Mouse (Mus musculus) bone marrow, adult 2 months (tissue): ENCODE measurements around the gene Scn5a. TPM values are rescaled to one million over a fixed set of nuclear protein-coding genes. Genes with fewer than 3 reads are reported as not detected.
A peak's percentile ranks its signal among the peaks of the same experiment; 100 is the strongest.

Source experiments
- H3K27ac ChIP-seq: fragments of 200-500 bp; 2 replicates; pipeline ENCODE4 v1.5.1; 2012; ENCODE audit warnings: low read depth, mild to moderate bottlenecking, control low read depth, inconsistent platforms, low read length; ENCODE audit not compliant: control insufficient read depth, poor library complexity, insufficient read depth
- H3K4me1 ChIP-seq: fragments of 200-500 bp; 2 replicates; pipeline ENCODE4 v1.6.1; 2011; ENCODE audit warnings: low read length; ENCODE audit not compliant: control insufficient read depth, insufficient read depth
- H3K4me3 ChIP-seq: fragments of 200-500 bp; replicated peaks from 2 replicates; pipeline ENCODE3; 2011; ENCODE audit warnings: mild to moderate bottlenecking, low read depth, low read length, control low read depth; ENCODE audit not compliant: control insufficient read depth
- CTCF ChIP-seq: fragments of 200-500 bp; IDR thresholded peaks from 2 replicates; pipeline ENCODE4 v1.5.1; 2011; ENCODE audit warnings: low read length, control low read depth; ENCODE audit not compliant: control insufficient read depth, insufficient read depth
- POLR2A ChIP-seq: fragments of 200-500 bp; IDR thresholded peaks from 2 replicates; pipeline ENCODE4 v1.6.1; 2011; ENCODE audit warnings: low read depth, mild to moderate bottlenecking, control low read depth, low read length, borderline replicate concordance; ENCODE audit not compliant: control insufficient read depth
- WGBS: fragments of 180-500 bp; shearing (Covaris S2); methylation state at CpG from one replicate; pipeline ENCODE4 v1.1.7; 2018; 5-methylcytosine and 5-hydroxymethylcytosine counted together
- polyA plus RNA-seq: library from polyadenylated mRNA; stranded (reverse); fragments of >200 nt; gene quantifications from 2 replicates; pipeline ENCODE4 v1.2.4, GENCODE M21; 2011; ENCODE audit warnings: low replicate concordance; ENCODE audit not compliant: missing spikeins, insufficient read depth, insufficient read length

Gene Scn5a
- polyA plus RNA-seq, 1 experiment = not detected

- TF ChIP-seq POLR2A (no peak), CTCF (no peak)
- H3K27ac ChIP-seq = no peak overlapping the region
- 76% methylated on average over 8 of the region's 8 CpGs for WGBS
- no peak overlapping the region for H3K4me3 ChIP-seq
- no peaks in the 10 kb centered on the region for H3K4me1 ChIP-seq
These were observed 18.5 kb upstream of the Scn5a start for GRCm38 (mm10) chr9:119597332-119597731.

- no peaks in the 10 kb centered on the region for H3K4me1 ChIP-seq
- TF ChIP-seq POLR2A = no peak
- TF ChIP-seq CTCF = no peak
- no peak overlapping the region for H3K4me3 ChIP-seq
- no peak overlapping the region for H3K27ac ChIP-seq
- WGBS = 77% methylated on average over 8 of the region's 8 CpGs
These were observed 10.8 kb upstream of the Scn5a start for GRCm38 (mm10) chr9:119589592-119589991.

- no peaks in the 10 kb centered on the region for H3K4me1 ChIP-seq
- 25% methylated on average over 26 of the region's 26 CpGs for WGBS
These were observed 10.1 kb upstream of the Scn5a start for GRCm38 (mm10) chr9:119588763-119589449.

GRCm38 (mm10) chr9:119580668-119581067 lies 1.9 kb upstream of the Scn5a start:
- 0 out of 2 replicates have a peak, but pooled peaks cover 1% of the 10 kb centered on the region for H3K4me1 ChIP-seq
- TF ChIP-seq CTCF (peak; percentile 97), POLR2A (no peak)
- H3K27ac ChIP-seq = no peak overlapping the region
- H3K4me3 ChIP-seq = no peak overlapping the region
- 1% methylated on average over 6 of the region's 6 CpGs for WGBS

More at GRCm38 (mm10) chr9:119588763-119589449, 10.1 kb upstream of the Scn5a start:
- Histone ChIP-seq H3K4me3 (no peak overlapping the region), H3K27ac (no peak overlapping the region)
- TF ChIP-seq CTCF = no peak

- TF ChIP-seq CTCF = peak; percentile 3; the same call in 1 of the 2 replicates
- TF ChIP-seq POLR2A = no peak
- no peak overlapping the region for H3K27ac ChIP-seq
- WGBS = 85% methylated on average over 17 of the region's 17 CpGs
- H3K4me3 ChIP-seq = no peak overlapping the region
- H3K4me1 ChIP-seq = 0 out of 2 replicates have a peak, but pooled peaks cover 1% of the 10 kb centered on the region
These were observed 1.4 kb upstream of the Scn5a start for GRCm38 (mm10) chr9:119580187-119580586.

- WGBS = 4% methylated on average over 24 of the region's 24 CpGs
These were observed 543 bp downstream of the Scn5a start for GRCm38 (mm10) chr9:119578311-119578635.

GRCm38 (mm10) chr9:119576977-119577376 lies 1.8 kb downstream of the Scn5a start:
- 67% methylated on average over 2 of the region's 2 CpGs for WGBS
- TF ChIP-seq POLR2A (no peak), CTCF (no peak)
- Histone ChIP-seq H3K4me1 (0 out of 2 replicates have a peak, but pooled peaks cover 1% of the 10 kb centered on the region), H3K27ac (no peak overlapping the region), H3K4me3 (no peak overlapping the region)

More at GRCm38 (mm10) chr9:119578311-119578635, 543 bp downstream of the Scn5a start:
- TF ChIP-seq POLR2A (no peak), CTCF (no peak)
- H3K4me3 ChIP-seq = no peak overlapping the region
- H3K4me1 ChIP-seq = 0 out of 2 replicates have a peak, but pooled peaks cover 1% of the 10 kb centered on the region
- H3K27ac ChIP-seq = no peak overlapping the region

- H3K4me3 ChIP-seq = no peak overlapping the region
- WGBS = 45% methylated on average over 9 of the region's 9 CpGs
- H3K27ac ChIP-seq = no peak overlapping the region
- H3K4me1 ChIP-seq = 0 out of 2 replicates have a peak, but pooled peaks cover 1% of the 10 kb centered on the region
- no peak for TF ChIP-seq CTCF
- TF ChIP-seq POLR2A = no peak
These were observed 3.1 kb downstream of the Scn5a start for GRCm38 (mm10) chr9:119575732-119576131.
